ENCODE assay signal across 18 mouse cellular contexts in the genomic region with DNA sequence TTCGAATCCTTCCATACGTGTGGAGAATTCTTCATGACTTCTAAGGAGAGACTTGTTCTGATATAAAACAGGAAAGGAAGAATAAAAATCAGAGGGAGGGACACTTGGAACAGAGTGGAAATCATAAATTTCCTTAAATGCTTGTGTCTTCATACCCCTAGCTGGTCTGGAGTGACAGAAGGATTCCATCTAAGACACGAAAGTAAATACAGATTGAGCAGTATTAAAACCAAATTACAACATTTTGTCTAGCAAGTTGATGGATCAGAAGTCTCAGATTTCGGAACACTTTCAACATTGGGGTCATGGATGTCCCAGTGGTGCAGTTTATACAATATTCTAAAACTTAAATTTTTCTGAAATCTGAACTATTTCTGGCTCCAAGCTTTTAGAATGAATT.
DNase-seq lines count a peak whose midpoint lies in the region; ATAC-seq and TF ChIP-seq lines count a peak whose summit lies in the region.
"Had no signal": no experiment of that assay in that cellular context is flagged by ENCODE, and none has a peak within 500 bp of the region (broad histone marks: within the 10 kb centered on the region; RNA-seq: fewer than 3 reads in every experiment).

No protein-coding gene starts in this region.

- no peak overlapping the region for H3K4me2 ChIP-seq in kidney, postnatal 0 days (ENCODE audit: low read length)
- H3K4me2 ChIP-seq in lung, postnatal 0 days (replicated peaks; ENCODE audit: low read depth, low read length): no peak overlapping the region
- H3K4me2 ChIP-seq: embryonic facial prominence, embryonic 13.5 days; forebrain, embryonic 13.5 days; forebrain, embryonic 15.5 days had no signal

- no peaks in the 10 kb centered on the region for H3K9me3 ChIP-seq in kidney, postnatal 0 days (replicated peaks; ENCODE audit: low read length)
- H3K9me3 ChIP-seq in lung, postnatal 0 days (ENCODE audit: low read length): no peaks in the 10 kb centered on the region
- H3K9me3 ChIP-seq: embryonic facial prominence, embryonic 13.5 days; forebrain, embryonic 13.5 days; forebrain, embryonic 15.5 days had no signal

- H3K4me3 ChIP-seq in kidney, postnatal 0 days (replicated peaks; ENCODE audit: low read depth, low read length): no peak overlapping the region
- H3K4me3 ChIP-seq in lung, postnatal 0 days (ENCODE audit: low read depth, low read length): no peak overlapping the region
- H3K4me3 ChIP-seq in brown adipose tissue, adult 24 weeks (ENCODE audit: insufficient read depth, low read depth, low read length): no peak overlapping the region
- H3K4me3 ChIP-seq: embryonic facial prominence, embryonic 13.5 days; forebrain, embryonic 13.5 days; forebrain, embryonic 15.5 days had no signal

- H3K36me3 ChIP-seq in kidney, postnatal 0 days (ENCODE audit: insufficient read depth, low read length): no peaks in the 10 kb centered on the region
- H3K36me3 ChIP-seq in lung, postnatal 0 days (ENCODE audit: insufficient read depth, low read length): no peaks in the 10 kb centered on the region
- H3K36me3 ChIP-seq: embryonic facial prominence, embryonic 13.5 days; forebrain, embryonic 15.5 days had no signal

- no peaks in the 10 kb centered on the region for H3K27me3 ChIP-seq in kidney, postnatal 0 days (ENCODE audit: insufficient read depth, low read length)
- H3K27me3 ChIP-seq in lung, postnatal 0 days (replicated peaks; ENCODE audit: insufficient read depth, low read length): no peaks in the 10 kb centered on the region
- H3K27me3 ChIP-seq: embryonic facial prominence, embryonic 13.5 days; forebrain, embryonic 13.5 days; forebrain, embryonic 15.5 days had no signal

- H3K27ac ChIP-seq in kidney, postnatal 0 days: no peak overlapping the region
- H3K27ac ChIP-seq in lung, postnatal 0 days (ENCODE audit: low read length): no peak overlapping the region
- peak overlapping the region; percentile 71 for H3K27ac ChIP-seq in brown adipose tissue, adult 24 weeks (replicated peaks; ENCODE audit: low read depth, low read length)
- H3K27ac ChIP-seq: embryonic facial prominence, embryonic 13.5 days; forebrain, embryonic 13.5 days; forebrain, embryonic 15.5 days had no signal

- no peak for TF ChIP-seq EP300 in lung, postnatal 0 days (IDR thresholded peaks at IDR 0.05)

- no peaks in the 10 kb centered on the region for H3K4me1 ChIP-seq in kidney, postnatal 0 days (replicated peaks; ENCODE audit: insufficient read depth, low read length)
- H3K4me1 ChIP-seq in lung, postnatal 0 days (ENCODE audit: insufficient read depth, low read depth, low read length): no peaks in the 10 kb centered on the region
- no peaks in the 10 kb centered on the region; the same call in 1 of the 2 replicates for H3K4me1 ChIP-seq in brown adipose tissue, adult 24 weeks (ENCODE audit: control insufficient read depth, insufficient read depth, insufficient read length, low read length)
- H3K4me1 ChIP-seq: embryonic facial prominence, embryonic 13.5 days; forebrain, embryonic 13.5 days; forebrain, embryonic 15.5 days had no signal

- WGBS in kidney, postnatal 0 days: 48% methylated on average over 4 of the region's 4 CpGs
- WGBS in lung, postnatal 0 days: 61% methylated on average over 4 of the region's 4 CpGs

- DNase-seq in kidney, postnatal 0 days (ENCODE audit: low spot score): peak; percentile 23
- DNase-seq in kidney, postnatal 10 days: no peak
- DNase-seq in lung, postnatal 0 days (ENCODE audit: low spot score): peak; percentile 60
- no peak for DNase-seq in lung, postnatal 36 days
- no peak for DNase-seq in thymus, postnatal 10 days (ENCODE audit: low spot score in 2 of 2)
- DNase-seq: adrenal gland, adult 2 months; adrenal gland, postnatal 10 days; adrenal gland, postnatal 25 days; cerebellum, adult 11-12 months; cerebellum, adult 2 months; cerebellum, adult 9-10 months; cerebellum, postnatal 10 days; cerebellum, postnatal 25 days; forebrain, postnatal 0 days had no signal

- H3K9ac ChIP-seq in kidney, postnatal 0 days (ENCODE audit: low read depth, low read length): no peak overlapping the region
- H3K9ac ChIP-seq in lung, postnatal 0 days (replicated peaks; ENCODE audit: low read depth): no peak overlapping the region
- H3K9ac ChIP-seq: embryonic facial prominence, embryonic 13.5 days; forebrain, embryonic 13.5 days; forebrain, embryonic 15.5 days; forebrain, postnatal 0 days had no signal

- no peak for ATAC-seq in kidney, postnatal 0 days (replicated peaks; ENCODE audit: low FRiP score, low read depth)
- ATAC-seq in lung, postnatal 0 days: no peak
- ATAC-seq: forebrain, embryonic 13.5 days; forebrain, embryonic 15.5 days; forebrain, postnatal 0 days had no signal

- TF ChIP-seq CTCF in kidney, postnatal 0 days (IDR thresholded peaks at IDR 0.05; ENCODE audit: low read depth): no peak
- no peak for TF ChIP-seq CTCF in lung, postnatal 0 days (IDR thresholded peaks at IDR 0.05)

Comparison
In these comparisons a context has a peak if more than half of its experiments do, and no peak if none do; other contexts are left out.
1. DNase-seq: peak in kidney, postnatal 0 days (single experiment) and lung, postnatal 0 days (single experiment); none in kidney, postnatal 10 days (single experiment), lung, postnatal 36 days (single experiment) and thymus, postnatal 10 days (0 of 2).